Mouse (Mus musculus): ENCODE data around the gene Zfp281.
A peak's percentile ranks its signal among the peaks of the same experiment; 100 is the strongest.

The Zfp281 gene

GRCm38 (mm10) chr1:136654385-136654784 lies 29.7 kb downstream of the Zfp281 start:
- no peak for DNase-seq (ENCODE audit: extremely low read depth, insufficient read length, low spot score)

GRCm38 (mm10) chr1:136656619-136657018 lies 31.9 kb downstream of the Zfp281 start:
- peak; percentile 50 for DNase-seq (ENCODE audit: extremely low read depth, insufficient read length, low spot score)

- no peak for DNase-seq (ENCODE audit: extremely low read depth, insufficient read length, low spot score)
These were observed 33.9 kb downstream of the Zfp281 start for GRCm38 (mm10) chr1:136658456-136659227.

GRCm38 (mm10) chr1:136659337-136659736 lies 34.6 kb downstream of the Zfp281 start:
- no peak for DNase-seq (ENCODE audit: extremely low read depth, insufficient read length, low spot score)

- DNase-seq (ENCODE audit: extremely low read depth, insufficient read length, low spot score), result no peak
These were observed 35.2 kb downstream of the Zfp281 start for GRCm38 (mm10) chr1:136659917-136660316.

GRCm38 (mm10) chr1:136661511-136661910 lies 36.8 kb downstream of the Zfp281 start:
- DNase-seq (ENCODE audit: extremely low read depth, insufficient read length, low spot score), result no peak

GRCm38 (mm10) chr1:136661939-136662563 lies 37.4 kb downstream of the Zfp281 start:
- no peak for DNase-seq (ENCODE audit: extremely low read depth, insufficient read length, low spot score)

GRCm38 (mm10) chr1:136664921-136665582 lies 40.4 kb downstream of the Zfp281 start:
- no peak for DNase-seq (ENCODE audit: extremely low read depth, insufficient read length, low spot score)

- DNase-seq (ENCODE audit: extremely low read depth, insufficient read length, low spot score), result no peak
These were observed 41.8 kb downstream of the Zfp281 start for GRCm38 (mm10) chr1:136666513-136666912.

GRCm38 (mm10) chr1:136669926-136670325 lies 45.2 kb downstream of the Zfp281 start:
- DNase-seq (ENCODE audit: extremely low read depth, insufficient read length, low spot score), result no peak

GRCm38 (mm10) chr1:136670421-136670820 lies 45.7 kb downstream of the Zfp281 start:
- DNase-seq (ENCODE audit: extremely low read depth, insufficient read length, low spot score), result no peak

GRCm38 (mm10) chr1:136671767-136672434 lies 47.2 kb downstream of the Zfp281 start:
- no peak for DNase-seq (ENCODE audit: extremely low read depth, insufficient read length, low spot score)

- no peak for DNase-seq (ENCODE audit: extremely low read depth, insufficient read length, low spot score)
These were observed 47.9 kb downstream of the Zfp281 start for GRCm38 (mm10) chr1:136672564-136672963.

- DNase-seq (ENCODE audit: extremely low read depth, insufficient read length, low spot score), result no peak
These were observed 48.6 kb downstream of the Zfp281 start for GRCm38 (mm10) chr1:136673293-136673692.

GRCm38 (mm10) chr1:136674548-136675455 lies 50.1 kb downstream of the Zfp281 start:
- DNase-seq (ENCODE audit: extremely low read depth, insufficient read length, low spot score), result no peak

- DNase-seq (ENCODE audit: extremely low read depth, insufficient read length, low spot score), result no peak
These were observed 51.2 kb downstream of the Zfp281 start for GRCm38 (mm10) chr1:136675736-136676444.

- peak; percentile 50 for DNase-seq (ENCODE audit: extremely low read depth, insufficient read length, low spot score)
These were observed 51.7 kb downstream of the Zfp281 start for GRCm38 (mm10) chr1:136676445-136676755.

GRCm38 (mm10) chr1:136677847-136678325 lies 53.2 kb downstream of the Zfp281 start:
- no peak for DNase-seq (ENCODE audit: extremely low read depth, insufficient read length, low spot score)

- DNase-seq (ENCODE audit: extremely low read depth, insufficient read length, low spot score), result no peak
These were observed 54.1 kb downstream of the Zfp281 start for GRCm38 (mm10) chr1:136678836-136679235.

All from 3134 (cell line).